Mouse (Mus musculus): ENCODE data around the gene Lmx1a.

The Lmx1a gene

GRCm38 (mm10) chr1:167689232-167689261 lies at the start of gene Lmx1a:
Gene Lmx1a (plus strand): TSS chr1:167689237.
- no peak for DNase-seq (ENCODE audit: low spot score in 2 of 2)

GRCm38 (mm10) chr1:167644866-167645537 lies 44.0 kb upstream of the Lmx1a start:
- DNase-seq (ENCODE audit: low spot score in 2 of 2) = peak; percentile 12 to 18

GRCm38 (mm10) chr1:167648670-167649069 lies 40.4 kb upstream of the Lmx1a start:
- no peak for DNase-seq (ENCODE audit: low spot score in 2 of 2)

- DNase-seq (ENCODE audit: low spot score in 2 of 2) = no peak
Observed at GRCm38 (mm10) chr1:167649122-167649633, 39.9 kb upstream of the Lmx1a start.

- DNase-seq (ENCODE audit: low spot score in 2 of 2) = no peak
Observed at GRCm38 (mm10) chr1:167652336-167652735, 36.7 kb upstream of the Lmx1a start.

GRCm38 (mm10) chr1:167659065-167659464 lies 30.0 kb upstream of the Lmx1a start:
- DNase-seq (ENCODE audit: low spot score in 2 of 2) = no peak

- no peak for DNase-seq (ENCODE audit: low spot score in 2 of 2)
Observed at GRCm38 (mm10) chr1:167660521-167661101, 28.4 kb upstream of the Lmx1a start.

- DNase-seq (ENCODE audit: low spot score in 2 of 2) = no peak
Observed at GRCm38 (mm10) chr1:167661123-167661522, 27.9 kb upstream of the Lmx1a start.

- DNase-seq (ENCODE audit: low spot score in 2 of 2) = no peak
Observed at GRCm38 (mm10) chr1:167663136-167663535, 25.9 kb upstream of the Lmx1a start.

- DNase-seq (ENCODE audit: low spot score in 2 of 2) = peak in 1 of 2 experiments; percentile 24
Observed at GRCm38 (mm10) chr1:167669796-167670195, 19.2 kb upstream of the Lmx1a start.

- DNase-seq (ENCODE audit: low spot score in 2 of 2) = no peak
Observed at GRCm38 (mm10) chr1:167672433-167672987, 16.5 kb upstream of the Lmx1a start.

- no peak for DNase-seq (ENCODE audit: low spot score in 2 of 2)
Observed at GRCm38 (mm10) chr1:167679061-167679460, 10.0 kb upstream of the Lmx1a start.

GRCm38 (mm10) chr1:167688001-167688346 lies 1.1 kb upstream of the Lmx1a start:
- no peak for DNase-seq (ENCODE audit: low spot score in 2 of 2)

GRCm38 (mm10) chr1:167688347-167689231 lies 448 bp upstream of the Lmx1a start:
- DNase-seq (ENCODE audit: low spot score in 2 of 2) = no peak

GRCm38 (mm10) chr1:167689262-167690137 lies 463 bp downstream of the Lmx1a start:
- DNase-seq (ENCODE audit: low spot score in 2 of 2) = no peak

GRCm38 (mm10) chr1:167690138-167690710 lies 1.2 kb downstream of the Lmx1a start:
- DNase-seq (ENCODE audit: low spot score in 2 of 2) = no peak

GRCm38 (mm10) chr1:167690716-167691550 lies 1.9 kb downstream of the Lmx1a start:
- DNase-seq (ENCODE audit: low spot score in 2 of 2) = no peak

GRCm38 (mm10) chr1:167691911-167692682 lies 3.1 kb downstream of the Lmx1a start:
- DNase-seq (ENCODE audit: low spot score in 2 of 2) = no peak

- no peak for DNase-seq (ENCODE audit: low spot score in 2 of 2)
Observed at GRCm38 (mm10) chr1:167692683-167693045, 3.6 kb downstream of the Lmx1a start.

All from spleen, postnatal 14 days (tissue).